Mouse (Mus musculus) brain, embryonic 14.5 days (tissue): ENCODE results near the gene 1190007I07Rik. TPM values are rescaled to one million over a fixed set of nuclear protein-coding genes. Genes with fewer than 3 reads are reported as not detected.
"Not testable (repeated sequence)": the region's sequence is repeated elsewhere in the genome, so short reads cannot be mapped to it uniquely, and the experiment has no call there.

Source experiments
- DNase-seq: peaks from one replicate; pipeline ENCODE4 v3.0.0-alpha.2; 2011; ENCODE audit warnings: low read depth
- CTCF ChIP-seq: fragments of 200-500 bp; IDR thresholded peaks from 2 replicates; pipeline ENCODE4 v1.5.1; 2012; ENCODE audit warnings: inconsistent platforms, mild to moderate bottlenecking, moderate library complexity, borderline replicate concordance; ENCODE audit not compliant: insufficient read depth, insufficient read length; ENCODE audit errors: extremely low read depth
- POLR2A ChIP-seq: fragments of 200-500 bp; IDR thresholded peaks from 2 replicates; pipeline ENCODE4 v1.6.1; 2012; ENCODE audit warnings: mild to moderate bottlenecking, inconsistent platforms, borderline replicate concordance; ENCODE audit not compliant: poor library complexity, insufficient read depth, insufficient read length, severe bottlenecking; ENCODE audit errors: extremely low read depth
- polyA plus RNA-seq: library from polyadenylated mRNA; depleted of rRNA; stranded (reverse); fragments of >200 nt; gene quantifications from 2 replicates; pipeline ENCODE4 v1.2.3, GENCODE M21; 2012

Gene 1190007I07Rik
- polyA plus RNA-seq, 1 experiment: 33.1 TPM

GRCm38 (mm10) chr10:82641481-82641880 is 18.5 kb upstream of the 1190007I07Rik start:
- TF ChIP-seq POLR2A (no peak), CTCF (no peak)
- DNase-seq: no peak

GRCm38 (mm10) chr10:82639032-82639698 is 16.1 kb upstream of the 1190007I07Rik start:
- TF ChIP-seq CTCF (no peak), POLR2A (no peak)
- no peak for DNase-seq

GRCm38 (mm10) chr10:82636321-82636720 is 13.3 kb upstream of the 1190007I07Rik start:
- no peak for DNase-seq
- no peak for TF ChIP-seq POLR2A
- no peak for TF ChIP-seq CTCF

GRCm38 (mm10) chr10:82634348-82634747 is 11.3 kb upstream of the 1190007I07Rik start:
- TF ChIP-seq POLR2A (no peak), CTCF (no peak)
- DNase-seq: no peak

GRCm38 (mm10) chr10:82632496-82633280 is 9.7 kb upstream of the 1190007I07Rik start:
- no peak for TF ChIP-seq POLR2A
- no peak for TF ChIP-seq CTCF
- no peak for DNase-seq

DNA sequence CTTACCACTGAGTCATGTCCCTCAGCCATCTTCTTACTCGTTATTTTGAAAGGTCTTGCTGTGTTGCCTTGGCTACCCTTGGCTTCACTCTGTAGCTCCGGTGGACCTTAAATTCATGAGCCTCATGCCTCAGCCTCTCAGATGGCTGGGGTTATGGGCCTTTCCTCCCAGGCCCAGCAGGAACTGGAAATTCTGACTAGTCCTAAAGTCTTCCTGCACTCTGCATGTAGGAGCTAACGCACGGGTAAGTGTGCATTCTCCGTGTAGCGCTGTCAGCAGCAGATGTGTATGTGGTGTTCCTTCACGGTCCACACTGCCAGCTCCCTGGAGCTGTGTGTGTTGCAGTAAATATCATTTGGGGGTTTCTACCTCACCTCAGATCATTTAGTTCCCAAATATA is 8.1 kb upstream of the 1190007I07Rik start:
- no peak for DNase-seq
- TF ChIP-seq CTCF: no peak
- no peak for TF ChIP-seq POLR2A

DNA sequence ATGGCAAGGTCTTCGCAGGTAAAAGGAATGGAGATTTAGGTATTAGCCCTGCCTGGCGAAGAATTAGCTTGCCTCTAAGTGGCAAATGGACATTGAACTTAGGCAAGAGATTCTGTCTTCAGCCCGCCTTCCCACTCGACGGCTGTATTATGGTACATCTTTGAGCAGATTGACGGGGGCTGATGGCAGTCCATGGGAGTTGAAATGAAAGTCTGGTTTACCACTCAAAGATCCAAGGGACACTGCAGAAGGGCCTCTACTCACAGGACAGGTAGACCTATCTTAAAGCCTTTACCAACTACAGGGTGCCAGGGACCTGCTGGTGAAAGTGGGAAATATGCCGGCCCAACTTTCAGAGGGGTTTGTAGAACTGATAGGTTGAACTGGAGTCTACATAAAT is 7.5 kb upstream of the 1190007I07Rik start:
- DNase-seq: no peak
- TF ChIP-seq CTCF (no peak), POLR2A (no peak)

DNA sequence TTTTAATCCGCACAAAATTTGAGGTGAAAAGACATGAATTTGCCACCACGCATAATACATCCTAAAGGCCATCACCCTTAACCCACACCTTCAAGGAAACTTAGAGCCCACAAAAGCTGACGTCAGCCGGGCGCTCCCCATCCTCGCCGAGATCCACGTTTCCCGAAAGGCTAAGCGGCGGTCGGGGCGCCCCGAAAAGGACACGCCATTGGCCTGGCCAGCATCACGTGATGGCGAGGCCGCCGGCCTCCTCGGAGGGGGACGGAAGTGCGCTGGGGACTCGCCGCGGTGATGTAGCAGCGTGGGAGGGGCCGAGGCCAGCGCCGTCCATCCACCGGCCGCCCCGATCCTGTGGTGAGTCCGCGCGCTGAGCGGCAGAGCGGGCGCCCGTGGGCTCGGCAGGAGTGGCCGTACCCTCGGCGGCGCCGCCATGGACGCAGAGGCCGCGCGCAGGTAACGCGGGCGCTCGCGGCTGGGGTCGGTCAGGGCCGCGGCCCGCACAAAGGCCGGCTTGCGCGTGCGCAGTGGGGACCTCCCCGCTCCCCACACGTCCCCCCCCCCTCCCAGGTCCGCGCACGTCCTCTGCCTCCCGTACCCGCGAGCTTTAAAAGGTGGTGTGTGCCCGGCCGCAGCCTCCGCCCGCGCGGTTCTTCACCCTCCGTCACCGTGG is 6.7 kb upstream of the 1190007I07Rik start, which contains the start of gene Tdg:
Gene Tdg, plus strand, starts transcription at position 243 of the 670 bp plus-strand sequence.
- peak; percentile 40; the same call in 1 of the 2 replicates for TF ChIP-seq POLR2A
- peak; percentile 98 for DNase-seq

DNA sequence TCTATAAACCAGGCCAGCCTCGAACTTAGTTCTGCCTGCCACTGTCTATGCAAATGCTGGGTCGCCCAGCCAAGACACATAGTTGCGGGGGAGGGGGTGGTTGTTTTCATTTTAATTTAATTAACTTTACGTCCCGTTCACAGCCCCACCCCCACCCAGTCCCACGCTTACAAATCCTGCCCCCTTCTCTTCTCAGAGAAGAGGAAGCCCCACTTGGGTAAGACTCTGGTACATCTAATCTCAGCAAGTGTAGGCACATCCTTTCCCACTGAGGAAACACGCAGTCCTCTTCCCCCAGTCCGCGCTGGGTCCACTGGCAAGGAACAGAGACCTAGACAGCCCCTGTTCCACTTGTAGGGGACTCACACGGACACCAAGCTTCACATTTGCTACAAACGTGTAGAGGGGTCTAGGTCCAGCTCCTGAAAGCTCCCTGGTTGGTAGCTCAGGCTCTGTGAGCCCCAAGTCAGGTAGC is 6.1 kb upstream of the 1190007I07Rik start:
- no peak for TF ChIP-seq CTCF
- no peak for TF ChIP-seq POLR2A
- no peak for DNase-seq

- not testable (repeated sequence) for DNase-seq
Measured at GRCm38 (mm10) chr10:82623553-82623932, 515 bp upstream of the 1190007I07Rik start.

GRCm38 (mm10) chr10:82622235-82622634 is 793 bp downstream of the 1190007I07Rik start:
- peak; percentile 5 for DNase-seq
- TF ChIP-seq CTCF: no peak
- no peak for TF ChIP-seq POLR2A

DNA sequence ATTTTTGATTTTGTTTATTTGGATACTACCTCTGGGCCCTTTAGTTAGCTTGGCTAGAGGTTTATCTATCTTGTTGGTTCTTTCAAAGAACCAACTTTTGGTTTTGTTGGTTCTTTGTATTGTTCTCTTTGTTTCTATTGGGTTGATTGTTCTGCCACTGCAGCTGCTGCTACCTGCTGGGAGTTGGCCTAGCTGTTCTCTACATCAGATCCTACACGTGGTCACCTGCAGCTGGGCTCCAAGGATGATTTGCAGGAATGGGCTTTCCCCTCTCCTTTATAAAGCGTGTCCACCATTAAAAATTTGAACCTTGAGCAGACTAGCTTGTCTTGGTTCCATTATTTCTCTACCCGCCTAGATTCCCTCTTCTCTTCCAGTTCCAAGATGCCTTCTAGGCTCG is 28.6 kb downstream of the 1190007I07Rik start:
- not testable (repeated sequence) for DNase-seq

GRCm38 (mm10) chr10:82589673-82590072 is 33.4 kb downstream of the 1190007I07Rik start:
- DNase-seq: not testable (repeated sequence)

DNA sequence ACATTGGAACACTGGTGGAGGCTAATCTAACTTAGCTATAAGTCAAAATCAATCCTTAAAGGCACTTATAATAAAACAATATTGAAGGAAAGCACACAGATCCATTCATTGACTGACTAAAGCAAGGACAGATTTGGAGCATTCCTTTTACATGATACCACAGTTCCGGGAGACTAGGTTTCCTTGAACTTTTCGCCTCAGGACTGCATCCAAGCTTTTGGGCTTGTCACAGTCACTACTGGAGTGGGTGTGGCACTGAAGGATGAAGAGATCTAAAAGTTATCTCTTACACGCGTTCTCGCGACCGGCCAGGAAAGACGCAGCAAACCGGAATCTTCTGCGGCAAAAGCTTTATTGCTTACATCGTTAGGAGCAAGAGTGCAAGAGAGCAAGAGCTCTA is 51.9 kb downstream of the 1190007I07Rik start:
- not testable (repeated sequence) for DNase-seq
